Mouse (Mus musculus) lung, embryonic 15.5 days (tissue): Measurements from ENCODE around the gene Tanc2. TPM values are rescaled to one million over a fixed set of nuclear protein-coding genes. Genes with fewer than 3 reads are reported as not detected.

Source experiments
- ATAC-seq: fragments of 200-750 bp; cut with Nextera tagmentation; 2 replicates; pipeline ENCODE4 v1.8.0; 2017; ENCODE audit warnings: moderate number of reproducible peaks, borderline replicate concordance; ENCODE audit not compliant: low FRiP score, low TSS enrichment; ENCODE audit errors: extremely low read depth
- H3K27ac ChIP-seq: fragments of 300-500 bp; sonication (generic); 2 replicates; pipeline ENCODE4 v1.5.1; 2015; ENCODE audit warnings: moderate library complexity, mild to moderate bottlenecking, inconsistent platforms
- H3K27me3 ChIP-seq: fragments of 300-500 bp; sonication (generic); 2 replicates; pipeline ENCODE4 v1.6.1; 2015; ENCODE audit warnings: inconsistent platforms
- H3K36me3 ChIP-seq: fragments of 300-500 bp; sonication (generic); 2 replicates; pipeline ENCODE4 v1.6.1; 2015; ENCODE audit warnings: inconsistent platforms
- H3K4me1 ChIP-seq: fragments of 300-500 bp; sonication (generic); 2 replicates; pipeline ENCODE4 v1.6.1; 2015; ENCODE audit warnings: inconsistent platforms
- H3K4me2 ChIP-seq: fragments of 300-500 bp; sonication (generic); 2 replicates; pipeline ENCODE4 v1.6.1; 2015; ENCODE audit warnings: inconsistent platforms, mild to moderate bottlenecking, moderate library complexity
- H3K4me3 ChIP-seq: fragments of 300-500 bp; sonication (generic); 2 replicates; pipeline ENCODE4 v1.5.1; 2015; ENCODE audit warnings: mild to moderate bottlenecking, inconsistent platforms
- H3K9ac ChIP-seq: fragments of 300-500 bp; sonication (generic); 2 replicates; pipeline ENCODE4 v1.6.1; 2015; ENCODE audit warnings: inconsistent platforms
- H3K9me3 ChIP-seq: fragments of 300-500 bp; sonication (generic); 2 replicates; pipeline ENCODE4 v1.6.1; 2016; ENCODE audit warnings: inconsistent platforms
- WGBS: fragments of 180-500 bp; shearing (Covaris S2); methylation state at CpG from one replicate; pipeline ENCODE4 v1.1.7; 2015; 5-methylcytosine and 5-hydroxymethylcytosine counted together
- polyA plus RNA-seq: library from polyadenylated mRNA; unstranded; fragments of >200 nt; fragmentation: Nextera tagmentation; extraction: Ambion mirVana; gene quantifications from 2 replicates; pipeline ENCODE4 v1.2.1, GENCODE M21; 2015

Tanc2 gene
- polyA plus RNA-seq, 1 experiment from 2014 or later: 13.9 TPM

GRCm38 (mm10) chr11:105950519-105950918 is 360.7 kb downstream of the Tanc2 start:
- H3K27ac ChIP-seq: no peak overlapping the region
- no peaks in the 10 kb centered on the region for H3K27me3 ChIP-seq
- H3K4me1 ChIP-seq: peaks cover 28% of the 10 kb centered on the region
- no peak overlapping the region for H3K4me3 ChIP-seq
- no peaks in the 10 kb centered on the region for H3K36me3 ChIP-seq
- WGBS: 56% methylated on average over 4 of the region's 4 CpGs
- H3K9me3 ChIP-seq: no peaks in the 10 kb centered on the region
- ATAC-seq: no peak
- no peak overlapping the region for H3K9ac ChIP-seq
- no peak overlapping the region for H3K4me2 ChIP-seq

- no peak overlapping the region for H3K4me2 ChIP-seq
Measured at GRCm38 (mm10) chr11:105951601-105952044, 361.8 kb downstream of the Tanc2 start.

GRCm38 (mm10) chr11:105952111-105952510 is 362.3 kb downstream of the Tanc2 start:
- peaks cover 13% of the 10 kb centered on the region for H3K4me1 ChIP-seq
- no peaks in the 10 kb centered on the region for H3K36me3 ChIP-seq
- no peaks in the 10 kb centered on the region for H3K27me3 ChIP-seq
- no peaks in the 10 kb centered on the region for H3K9me3 ChIP-seq
- H3K27ac ChIP-seq: no peak overlapping the region
- WGBS: 84% methylated on average over 9 of the region's 9 CpGs
- H3K4me3 ChIP-seq: no peak overlapping the region
- no peak overlapping the region for H3K4me2 ChIP-seq
- H3K9ac ChIP-seq: no peak overlapping the region
- ATAC-seq: no peak

More at GRCm38 (mm10) chr11:105951601-105952044, 361.8 kb downstream of the Tanc2 start:
- Histone ChIP-seq H3K27me3 (no peaks in the 10 kb centered on the region), H3K27ac (no peak overlapping the region), H3K4me3 (no peak overlapping the region), H3K4me1 (peaks cover 17% of the 10 kb centered on the region), H3K36me3 (no peaks in the 10 kb centered on the region), H3K9me3 (no peaks in the 10 kb centered on the region), H3K9ac (no peak overlapping the region)
- no peak for ATAC-seq
- WGBS: 48% methylated on average over 3 of the region's 3 CpGs

GRCm38 (mm10) chr11:105952911-105953386 is 363.2 kb downstream of the Tanc2 start, which contains the start of gene Cyb561:
TSS of gene Cyb561 (minus strand) at chr11:105953336.
- no peaks in the 10 kb centered on the region for H3K27me3 ChIP-seq
- no peak within 1 kb of the TSS for H3K27ac ChIP-seq
- no peaks in the 10 kb centered on the region for H3K9me3 ChIP-seq
- H3K4me3 ChIP-seq: no peak within 1 kb of the TSS
- H3K36me3 ChIP-seq: no peaks in the 10 kb centered on the region
- no peak within 1 kb of the TSS for H3K9ac ChIP-seq
- WGBS: 60% methylated on average over 12 of the region's 12 CpGs
- no peak for ATAC-seq
- H3K4me2 ChIP-seq: no peak within 1 kb of the TSS
- peaks cover 10% of the 10 kb centered on the region for H3K4me1 ChIP-seq

GRCm38 (mm10) chr11:105953402-105953801 is 363.6 kb downstream of the Tanc2 start:
- Histone ChIP-seq H3K4me2 (no peak overlapping the region), H3K9ac (no peak overlapping the region), H3K36me3 (no peaks in the 10 kb centered on the region), H3K4me1 (peaks cover 10% of the 10 kb centered on the region), H3K27ac (no peak overlapping the region), H3K27me3 (no peaks in the 10 kb centered on the region), H3K4me3 (no peak overlapping the region), H3K9me3 (no peaks in the 10 kb centered on the region)
- 46% methylated on average over 6 of the region's 6 CpGs for WGBS
- ATAC-seq: no peak

- Histone ChIP-seq H3K4me1 (peaks cover 26% of the 10 kb centered on the region), H3K36me3 (no peaks in the 10 kb centered on the region), H3K9ac (no peak overlapping the region), H3K27me3 (no peaks in the 10 kb centered on the region), H3K9me3 (no peaks in the 10 kb centered on the region), H3K4me2 (no peak overlapping the region), H3K27ac (no peak overlapping the region), H3K4me3 (no peak overlapping the region)
- no peak for ATAC-seq
- 87% methylated on average over 28 of the region's 28 CpGs for WGBS
Measured at GRCm38 (mm10) chr11:105955815-105956430, 366.1 kb downstream of the Tanc2 start.

- no peaks in the 10 kb centered on the region for H3K9me3 ChIP-seq
- 46% methylated on average over 6 of the region's 6 CpGs for WGBS
- peak overlapping the region; percentile 58 for H3K27ac ChIP-seq
Measured at GRCm38 (mm10) chr11:105957501-105957900, 367.7 kb downstream of the Tanc2 start.

GRCm38 (mm10) chr11:105958566-105958965 is 368.8 kb downstream of the Tanc2 start:
- H3K4me2 ChIP-seq: no peak overlapping the region
- no peaks in the 10 kb centered on the region for H3K27me3 ChIP-seq
- no peak for ATAC-seq
- peaks cover 16% of the 10 kb centered on the region for H3K4me1 ChIP-seq
- WGBS: 28% methylated on average over 1 of the region's 1 CpGs
- H3K9me3 ChIP-seq: no peaks in the 10 kb centered on the region
- no peaks in the 10 kb centered on the region for H3K36me3 ChIP-seq
- H3K4me3 ChIP-seq: no peak overlapping the region
- no peak overlapping the region for H3K9ac ChIP-seq
- H3K27ac ChIP-seq: 0 out of 2 replicates have a peak overlapping the region, but pooled peaks have one; percentile 23

More at GRCm38 (mm10) chr11:105957501-105957900, 367.7 kb downstream of the Tanc2 start:
- Histone ChIP-seq H3K4me2 (no peak overlapping the region), H3K4me3 (no peak overlapping the region), H3K27me3 (no peaks in the 10 kb centered on the region), H3K9ac (no peak overlapping the region), H3K36me3 (no peaks in the 10 kb centered on the region), H3K4me1 (peaks cover 26% of the 10 kb centered on the region)
- ATAC-seq: no peak; the same call in 1 of the 2 replicates

- H3K9ac ChIP-seq: no peak overlapping the region
Measured at GRCm38 (mm10) chr11:105959355-105959754, 369.6 kb downstream of the Tanc2 start.

GRCm38 (mm10) chr11:105964691-105965090 is 374.9 kb downstream of the Tanc2 start:
- H3K4me3 ChIP-seq: no peak overlapping the region
- H3K9ac ChIP-seq: no peak overlapping the region
- no peak overlapping the region for H3K4me2 ChIP-seq
- peaks cover 32% of the 10 kb centered on the region for H3K27me3 ChIP-seq
- H3K4me1 ChIP-seq: peaks cover 17% of the 10 kb centered on the region
- 65% methylated on average over 5 of the region's 5 CpGs for WGBS
- H3K27ac ChIP-seq: no peak overlapping the region
- H3K9me3 ChIP-seq: no peaks in the 10 kb centered on the region
- ATAC-seq: no peak
- H3K36me3 ChIP-seq: no peaks in the 10 kb centered on the region

More at GRCm38 (mm10) chr11:105959355-105959754, 369.6 kb downstream of the Tanc2 start:
- Histone ChIP-seq H3K4me3 (no peak overlapping the region), H3K4me2 (peak overlapping the region; percentile 26), H3K27me3 (no peaks in the 10 kb centered on the region), H3K4me1 (peaks cover 16% of the 10 kb centered on the region), H3K27ac (no peak overlapping the region), H3K9me3 (no peaks in the 10 kb centered on the region), H3K36me3 (no peaks in the 10 kb centered on the region)
- ATAC-seq: no peak
- 5% methylated on average over 17 of the region's 17 CpGs for WGBS

- Histone ChIP-seq H3K9me3 (no peaks in the 10 kb centered on the region), H3K4me3 (no peak overlapping the region), H3K27ac (no peak overlapping the region), H3K4me1 (peaks cover 14% of the 10 kb centered on the region), H3K36me3 (no peaks in the 10 kb centered on the region), H3K9ac (no peak overlapping the region), H3K27me3 (peaks cover 32% of the 10 kb centered on the region), H3K4me2 (no peak overlapping the region)
- no peak for ATAC-seq
- WGBS: 61% methylated on average over 4 of the region's 4 CpGs
Measured at GRCm38 (mm10) chr11:105966288-105966687, 376.5 kb downstream of the Tanc2 start.

- peak; percentile 62 for ATAC-seq
- H3K27me3 ChIP-seq: peaks cover 32% of the 10 kb centered on the region
Measured at GRCm38 (mm10) chr11:105967741-105968574, 378.2 kb downstream of the Tanc2 start, which contains the start of gene Ace. TSS of gene Ace (plus strand) at chr11:105967945.

More at GRCm38 (mm10) chr11:105967741-105968574, 378.2 kb downstream of the Tanc2 start, which contains the start of gene Ace:
- H3K4me2 ChIP-seq: peak within 1 kb of the TSS; percentile 95
- H3K27ac ChIP-seq: no peak within 1 kb of the TSS
- under 1% methylated on average over 76 of the region's 76 CpGs for WGBS
- peaks cover 14% of the 10 kb centered on the region for H3K4me1 ChIP-seq
- H3K9ac ChIP-seq: peak within 1 kb of the TSS; percentile 49
- no peaks in the 10 kb centered on the region for H3K9me3 ChIP-seq
- H3K4me3 ChIP-seq: peak within 1 kb of the TSS; percentile 56
- no peaks in the 10 kb centered on the region for H3K36me3 ChIP-seq
